Mouse (Mus musculus): ENCODE measurements around the gene Iars. TPM values are rescaled to one million over a fixed set of nuclear protein-coding genes. Genes with fewer than 3 reads are reported as not detected.

Iars gene
- total RNA-seq (2021), result 10 to 100 TPM; 65.1 to 82.4 TPM
- long read RNA-seq, experiment 1, full-length matches to known transcripts, result 9 of 12 reads
- long read RNA-seq, experiment 1, partial matches to known transcripts, result 2 of 12 reads
- long read RNA-seq, experiment 1, other reads (novel, unspliced or antisense), result 1 of 12 reads
- long read RNA-seq, experiment 2, full-length matches to known transcripts, result 18 of 39 reads
- long read RNA-seq, experiment 2, partial matches to known transcripts, result 16 of 39 reads
- long read RNA-seq, experiment 2, other reads (novel, unspliced or antisense), result 5 of 39 reads

DNA sequence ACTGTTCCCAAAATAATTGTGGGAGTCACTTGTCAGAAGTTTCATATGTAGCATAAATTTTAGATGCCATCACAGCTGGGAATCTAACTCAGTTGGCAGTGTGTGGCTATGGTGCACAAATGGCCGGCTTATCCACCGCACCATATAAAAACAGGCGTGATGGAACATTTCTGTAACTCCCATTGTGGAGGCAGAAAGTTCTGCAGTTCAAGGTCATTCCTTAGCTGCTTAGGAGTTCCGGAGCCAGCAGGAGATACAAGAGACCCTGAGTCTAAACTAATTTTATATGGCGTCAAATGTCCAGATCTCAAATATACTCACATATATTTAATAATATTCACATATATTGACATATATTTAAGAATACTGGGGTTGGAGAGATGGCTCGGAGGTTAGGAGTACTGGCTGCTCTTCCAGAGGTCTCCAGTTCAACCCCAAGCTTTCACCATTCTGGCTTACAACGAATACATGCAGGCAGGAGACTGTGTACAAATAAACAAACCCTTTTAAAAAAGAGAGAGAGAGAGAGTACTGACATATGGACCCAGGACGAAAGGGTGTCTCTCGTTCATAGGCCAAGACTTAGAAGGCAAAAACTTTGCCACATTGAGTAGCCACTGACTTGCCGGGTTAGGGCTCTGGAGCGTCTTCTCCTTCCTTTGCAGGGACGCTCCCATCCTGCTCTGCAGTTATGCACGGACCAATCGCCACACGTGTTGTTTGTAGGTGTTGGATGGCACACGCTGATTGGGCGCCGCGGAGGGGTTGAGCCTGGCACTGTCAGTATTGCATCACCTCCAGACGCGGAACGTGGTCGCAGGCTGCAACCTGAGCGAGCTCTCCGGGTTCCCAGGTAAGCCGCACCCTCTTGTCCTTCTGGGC, at the start of gene Iars:
Iars (plus strand) TSS at position 750 of the 882 bp plus-strand sequence.
- peak; percentile 95 to 97 for DNase-seq (ENCODE audit: low spot score in 2 of 2)

DNA sequence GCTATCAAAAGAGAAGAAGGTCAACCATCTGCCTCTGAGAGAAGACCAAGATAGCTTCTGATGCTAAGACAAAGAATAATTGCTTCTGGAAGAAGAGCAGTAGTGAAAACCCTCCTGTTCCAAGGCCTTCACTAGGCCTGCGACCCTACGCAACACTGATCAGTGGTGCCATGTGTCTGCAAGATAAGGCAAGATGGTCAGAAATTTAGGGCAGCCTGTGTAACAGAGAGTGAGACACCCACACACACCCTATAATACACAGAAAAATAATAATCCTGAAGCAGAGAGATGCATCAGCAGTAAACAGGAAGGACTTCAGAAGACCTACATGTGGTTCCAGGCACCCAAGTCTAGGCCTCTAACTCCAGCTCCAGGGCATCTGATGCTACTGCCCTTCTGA, 41.9 kb upstream of the Iars start:
- DNase-seq (ENCODE audit: low spot score in 2 of 2), result no peak

DNA sequence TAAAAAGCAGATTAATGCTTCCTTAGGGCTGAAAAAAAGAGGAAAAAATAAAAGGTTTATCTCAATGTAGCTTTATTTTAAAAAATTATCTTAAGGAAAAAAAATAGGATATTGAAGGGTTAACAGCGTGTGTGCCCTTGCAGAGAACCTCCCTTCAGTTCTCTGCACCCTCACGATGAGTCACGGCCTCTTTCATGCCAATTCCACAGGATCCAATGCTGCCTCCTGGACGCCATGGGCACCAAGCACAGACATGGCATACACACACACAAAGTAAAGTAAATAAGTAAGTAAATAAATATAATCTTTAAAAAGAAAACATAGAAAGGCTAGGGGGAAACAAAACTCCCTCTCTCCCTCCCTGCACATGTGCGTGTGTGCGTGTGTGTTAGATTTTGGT, 39.2 kb upstream of the Iars start:
- DNase-seq (ENCODE audit: low spot score in 2 of 2), result no peak

DNA sequence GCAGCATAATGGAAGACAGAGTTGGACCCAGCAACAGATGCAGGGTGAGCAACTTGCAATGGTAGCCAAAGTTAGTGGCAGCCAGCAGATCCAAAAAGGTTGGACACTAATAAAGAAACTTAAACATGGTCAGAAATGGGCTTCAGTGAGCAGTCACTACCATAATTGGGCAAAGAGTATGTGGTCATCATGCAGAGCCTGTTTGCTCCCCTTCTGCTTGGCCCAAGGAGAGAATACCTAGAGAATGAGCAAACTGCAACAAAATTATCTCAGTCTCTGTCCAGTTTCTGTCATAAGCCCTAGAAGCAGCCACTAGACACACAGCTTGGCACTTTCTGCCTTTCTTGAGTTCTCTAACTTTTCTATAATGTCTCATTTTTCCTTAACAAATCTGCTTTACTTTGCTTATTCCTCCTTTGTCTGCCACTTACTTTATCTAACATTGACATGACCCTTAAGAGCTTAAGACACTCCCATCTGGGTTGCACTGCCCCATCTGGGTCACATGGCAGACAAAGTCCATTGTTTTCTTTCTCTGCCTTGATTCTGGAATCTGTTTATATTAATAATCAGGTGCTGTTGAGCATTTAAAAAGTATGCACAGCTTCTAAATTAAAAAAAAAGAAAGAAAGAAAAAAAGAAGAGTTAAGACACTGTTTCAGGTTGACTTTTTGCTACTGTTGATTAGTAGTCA, 38.1 kb upstream of the Iars start:
- DNase-seq (ENCODE audit: low spot score in 2 of 2), result no peak

DNA sequence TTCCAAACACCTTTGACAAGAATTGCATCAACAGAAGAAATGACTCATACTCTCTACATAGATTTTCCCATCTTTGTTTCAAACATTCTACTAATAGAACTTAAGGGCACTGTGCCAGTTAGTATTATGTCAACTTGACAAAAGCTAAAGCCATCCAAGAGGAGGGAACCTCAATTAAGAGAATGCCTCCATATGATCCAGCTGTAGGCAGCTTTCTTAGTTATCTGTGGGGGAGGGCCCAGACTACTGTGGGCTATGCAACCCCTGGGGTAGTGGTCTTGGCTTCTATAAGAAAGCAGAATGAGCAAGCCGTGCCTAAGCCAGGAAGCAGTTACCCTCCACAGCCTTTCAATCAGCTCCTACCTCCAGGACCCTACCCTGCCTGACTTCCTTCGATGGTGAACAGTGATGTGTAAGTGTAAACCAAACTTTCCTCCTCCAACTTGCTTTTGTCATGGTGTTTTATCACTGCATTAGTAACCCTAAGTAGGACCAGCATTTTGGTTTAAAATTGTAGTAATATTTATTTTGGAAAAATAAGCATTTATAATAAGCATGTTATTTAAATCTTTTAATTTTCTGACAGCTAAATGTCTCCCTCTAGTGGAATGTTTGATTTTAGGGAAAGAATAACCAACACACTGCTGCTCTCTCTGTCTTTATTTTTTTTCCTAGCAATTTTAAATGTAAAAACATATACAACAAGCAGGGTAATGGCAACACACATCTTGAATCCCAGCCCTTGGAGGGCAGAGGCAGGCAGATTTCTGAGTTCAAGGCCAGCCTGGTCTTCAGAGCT, 37.0 kb upstream of the Iars start:
- no peak for DNase-seq (ENCODE audit: low spot score in 2 of 2)

DNA sequence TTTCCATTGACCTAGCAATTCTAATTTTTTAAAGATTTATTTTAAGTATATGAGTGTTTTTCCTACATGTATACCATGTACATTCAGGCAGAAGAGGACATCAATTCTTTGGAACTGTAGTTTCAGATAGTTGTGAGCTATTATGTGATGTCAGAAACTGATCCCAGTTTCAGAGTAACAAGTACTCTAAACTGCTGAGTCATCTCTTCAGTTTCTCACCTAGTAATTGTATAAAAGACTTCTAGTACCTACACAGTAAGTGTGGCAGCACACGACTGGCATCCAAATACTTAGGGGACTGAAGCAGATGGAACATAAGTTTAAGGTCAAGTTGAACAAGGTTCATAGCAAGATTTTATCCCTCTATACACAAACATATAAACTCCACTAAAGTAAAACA, 35.9 kb upstream of the Iars start:
- no peak for DNase-seq (ENCODE audit: low spot score in 2 of 2)

DNA sequence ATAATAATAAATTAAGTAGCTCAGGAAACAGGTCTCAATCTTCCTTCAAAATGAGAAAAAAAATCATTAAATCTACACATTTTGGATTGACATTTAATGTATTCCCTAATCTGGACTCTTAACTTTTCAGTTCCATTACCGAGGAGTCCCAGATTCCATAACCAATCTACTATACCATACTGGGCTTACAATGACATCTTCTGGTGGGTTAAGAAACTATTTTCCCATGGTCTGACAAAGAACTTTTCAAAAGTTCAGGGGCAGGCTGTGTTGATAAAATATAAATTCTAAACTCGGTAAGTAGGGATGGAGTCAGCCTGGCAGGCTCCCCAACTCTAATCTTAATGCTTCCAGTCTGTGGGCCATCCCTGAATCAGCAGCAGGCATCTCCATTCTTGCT, 30.8 kb upstream of the Iars start:
- no peak for DNase-seq (ENCODE audit: low spot score in 2 of 2)

DNA sequence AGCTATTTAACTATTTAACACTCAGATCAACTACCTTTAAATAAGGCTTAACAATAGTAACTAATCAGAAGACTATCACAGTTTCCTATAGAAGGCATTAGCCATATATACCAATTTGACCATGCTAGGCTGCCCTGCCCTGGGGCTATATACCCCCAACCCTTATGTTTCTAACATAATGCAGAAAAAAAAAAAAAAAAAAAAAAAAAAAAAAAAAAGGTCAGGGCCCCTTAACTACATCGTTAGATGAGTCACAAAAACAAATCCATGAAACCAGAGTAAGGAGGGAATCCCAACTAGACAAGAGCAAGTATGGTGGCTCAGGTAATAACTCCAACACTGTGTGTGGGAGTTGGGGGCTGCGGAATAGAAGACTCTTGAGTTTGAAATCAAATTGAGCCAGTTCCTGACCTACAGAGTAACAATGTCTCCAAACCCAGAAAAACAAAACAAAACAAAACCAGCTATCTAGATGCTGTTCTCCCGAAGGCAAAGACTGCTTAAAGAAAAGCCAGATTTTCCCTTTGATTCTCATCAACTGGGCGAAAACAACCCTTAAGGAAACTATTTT, 30.0 kb upstream of the Iars start:
- no peak for DNase-seq (ENCODE audit: low spot score in 2 of 2)

DNA sequence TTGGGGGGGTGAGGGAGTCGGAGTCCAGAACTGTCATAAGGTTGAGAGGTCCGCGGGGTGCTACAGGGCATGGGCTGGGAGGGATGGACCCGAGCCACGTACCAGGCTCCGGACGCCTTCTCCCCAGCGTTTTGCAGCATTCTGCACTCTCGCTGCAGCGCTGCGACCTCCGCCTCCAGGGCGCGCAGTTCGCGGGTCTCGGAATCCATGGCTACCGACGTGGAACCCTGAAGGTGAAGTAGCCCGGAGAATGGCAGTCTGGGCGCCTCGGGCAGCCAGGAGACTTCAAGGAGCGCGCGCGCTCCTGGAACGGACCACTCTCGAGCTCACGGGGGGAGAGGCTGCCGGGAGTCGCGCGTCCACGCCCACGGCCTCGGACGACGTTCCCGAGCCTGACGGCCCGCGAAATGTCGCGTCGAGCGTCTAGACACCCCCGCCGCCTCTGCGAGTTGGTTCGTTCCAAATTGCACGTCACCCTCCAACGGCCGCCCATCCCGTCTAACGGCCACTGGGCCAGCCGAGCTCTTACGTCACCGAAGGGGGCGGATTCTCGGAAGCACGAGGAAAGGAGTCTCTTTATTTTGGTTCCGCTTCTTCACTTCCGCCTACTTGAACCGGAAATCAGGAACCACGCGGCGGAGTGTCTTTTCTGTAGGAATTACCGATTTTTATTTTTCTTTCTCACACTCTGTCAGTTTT, 29.3 kb upstream of the Iars start, which contains the start of the genes Cenpp and Nol8:
Cenpp (minus strand) TSS at position 305 of the 699 bp plus-strand sequence.
Nol8 (plus strand) TSS at position 598 of the 699 bp plus-strand sequence.
- DNase-seq (ENCODE audit: low spot score in 2 of 2), result peak; percentile 94 to 98

DNA sequence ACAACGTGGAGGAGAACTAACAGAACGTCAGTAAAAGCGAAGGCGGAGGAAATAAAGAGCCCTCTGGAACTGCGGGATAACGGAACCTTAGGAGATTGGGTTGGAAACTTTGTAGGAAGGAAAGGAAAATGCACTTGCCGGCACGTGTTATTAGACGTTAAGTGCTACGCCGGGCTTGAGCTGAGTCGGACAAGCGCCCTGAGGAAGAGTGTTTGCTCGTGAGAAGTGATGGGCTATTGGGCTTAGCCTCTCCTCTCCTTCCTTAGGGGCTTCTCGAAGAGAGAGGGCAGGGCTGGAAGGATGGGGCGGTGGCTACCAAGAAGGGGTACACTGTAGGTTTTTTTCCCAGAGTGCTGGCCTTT, 28.7 kb upstream of the Iars start:
- peak; percentile 6 to 18 for DNase-seq (ENCODE audit: low spot score in 2 of 2)

DNA sequence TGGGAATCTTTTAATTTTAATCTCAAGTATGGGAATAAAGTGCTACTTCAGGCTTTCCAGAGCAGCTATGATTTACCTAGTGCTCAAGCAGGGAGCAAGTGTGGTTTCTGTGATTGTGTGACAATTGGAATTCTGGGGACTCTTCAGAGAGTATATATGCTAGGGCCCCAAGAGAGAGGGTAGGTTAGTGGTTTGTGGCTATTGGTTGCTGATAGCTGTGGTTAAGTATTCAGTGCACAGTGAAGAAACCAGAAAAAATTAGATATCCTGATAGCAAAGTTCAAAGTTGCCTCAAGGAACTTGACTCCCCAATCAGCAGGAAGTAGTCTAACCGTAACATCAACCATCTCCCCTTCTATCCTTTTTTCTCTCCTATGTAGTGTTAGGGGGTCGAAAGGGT, 4.1 kb upstream of the Iars start:
- no peak for DNase-seq (ENCODE audit: low spot score in 2 of 2)

DNA sequence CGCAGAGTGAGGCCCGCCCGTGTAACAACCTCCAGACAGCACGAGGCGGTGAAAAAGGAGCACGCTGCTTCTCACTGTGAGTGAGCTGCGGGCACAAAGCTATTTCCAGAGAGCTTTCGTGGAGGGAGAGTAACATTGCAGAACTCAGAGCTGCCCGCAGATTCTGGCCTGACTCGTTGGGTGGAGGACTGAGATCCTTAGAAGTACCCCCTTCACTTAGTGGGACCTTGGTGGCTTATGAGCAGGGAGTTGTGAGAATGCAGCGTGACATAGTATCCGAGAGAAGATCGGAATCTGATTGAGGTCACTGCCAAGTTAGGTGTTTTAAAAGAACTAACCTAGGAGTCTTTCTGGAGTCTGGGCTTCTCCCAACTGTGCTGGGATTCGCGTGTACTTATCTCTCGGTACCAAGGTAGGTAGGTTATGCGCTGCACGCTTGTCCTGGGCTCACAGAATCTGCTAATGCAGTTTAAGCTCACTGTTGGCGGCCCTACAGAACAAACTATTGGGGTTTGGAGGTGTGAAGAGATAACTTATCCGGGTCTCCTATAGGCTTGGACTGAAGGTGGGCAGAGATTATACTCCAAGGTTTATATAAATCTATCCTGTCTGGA, 440 bp downstream of the Iars start:
- no peak for DNase-seq (ENCODE audit: low spot score in 2 of 2)

DNA sequence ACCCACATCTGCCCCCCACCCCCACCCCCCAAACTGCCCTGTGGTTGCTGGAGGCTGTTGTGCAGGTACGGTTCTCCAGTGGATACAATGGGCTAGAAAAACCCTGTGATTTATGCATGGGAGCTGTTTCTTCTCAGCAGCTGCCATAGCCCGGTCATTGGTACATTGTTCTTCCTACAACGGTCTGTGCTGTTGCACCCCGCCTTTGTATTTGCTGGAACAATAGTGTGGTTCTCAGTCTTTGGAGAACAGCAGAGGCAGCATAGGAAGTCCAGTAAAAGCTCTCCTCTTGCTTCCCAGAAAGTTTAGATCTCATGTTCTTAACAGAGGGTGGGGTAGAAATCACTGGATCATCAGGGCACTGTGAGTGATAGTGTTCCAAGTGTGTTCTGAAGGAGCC, 2.4 kb downstream of the Iars start:
- no peak for DNase-seq (ENCODE audit: low spot score in 2 of 2)

DNA sequence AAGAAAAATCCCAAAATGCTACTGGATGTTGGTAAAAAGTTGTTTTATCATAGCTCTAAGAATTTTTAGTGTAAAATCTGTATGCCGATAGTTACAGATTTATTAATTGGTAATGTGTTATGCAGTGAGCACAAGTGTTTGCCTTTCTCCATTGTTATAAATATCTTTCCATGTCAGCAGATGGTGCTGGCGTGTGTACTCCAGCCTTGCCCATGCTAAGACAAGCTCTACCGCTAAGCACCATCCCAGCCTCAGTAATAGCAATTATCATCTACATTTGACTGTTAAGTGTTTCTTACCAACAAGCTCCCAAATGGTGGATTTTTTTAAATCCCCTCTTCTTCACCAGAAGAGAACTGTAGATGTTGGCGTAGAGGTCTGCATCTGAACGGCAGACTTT, 9.2 kb downstream of the Iars start:
- DNase-seq (ENCODE audit: low spot score in 2 of 2), result no peak

DNA sequence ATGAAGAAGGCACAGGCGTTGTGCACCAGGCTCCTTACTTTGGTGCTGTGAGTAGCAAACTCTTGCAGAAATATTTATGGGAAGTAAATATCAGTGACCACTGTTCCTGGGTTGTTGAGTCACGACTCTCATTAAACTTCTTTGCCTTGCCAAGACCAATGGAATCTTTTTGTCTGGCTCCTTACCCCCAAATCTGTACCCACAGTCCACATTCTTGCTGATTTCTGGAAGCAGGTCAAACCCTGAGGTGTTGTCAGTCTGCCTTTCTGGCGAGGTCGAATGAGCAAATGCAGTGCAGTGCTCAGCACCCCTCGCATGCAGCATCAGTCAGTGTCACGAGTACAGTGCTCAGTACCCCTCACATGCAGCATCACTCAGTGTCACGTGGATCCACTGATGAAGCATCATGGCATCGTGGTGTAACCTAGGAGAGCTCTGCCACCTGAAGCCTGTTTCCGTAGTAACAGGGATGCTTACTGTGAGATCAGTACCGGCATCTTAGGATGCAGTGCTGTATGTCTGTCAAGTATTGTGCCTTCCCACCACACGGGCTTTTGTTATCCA, 21.4 kb downstream of the Iars start:
- no peak for DNase-seq (ENCODE audit: low spot score in 2 of 2)

DNA sequence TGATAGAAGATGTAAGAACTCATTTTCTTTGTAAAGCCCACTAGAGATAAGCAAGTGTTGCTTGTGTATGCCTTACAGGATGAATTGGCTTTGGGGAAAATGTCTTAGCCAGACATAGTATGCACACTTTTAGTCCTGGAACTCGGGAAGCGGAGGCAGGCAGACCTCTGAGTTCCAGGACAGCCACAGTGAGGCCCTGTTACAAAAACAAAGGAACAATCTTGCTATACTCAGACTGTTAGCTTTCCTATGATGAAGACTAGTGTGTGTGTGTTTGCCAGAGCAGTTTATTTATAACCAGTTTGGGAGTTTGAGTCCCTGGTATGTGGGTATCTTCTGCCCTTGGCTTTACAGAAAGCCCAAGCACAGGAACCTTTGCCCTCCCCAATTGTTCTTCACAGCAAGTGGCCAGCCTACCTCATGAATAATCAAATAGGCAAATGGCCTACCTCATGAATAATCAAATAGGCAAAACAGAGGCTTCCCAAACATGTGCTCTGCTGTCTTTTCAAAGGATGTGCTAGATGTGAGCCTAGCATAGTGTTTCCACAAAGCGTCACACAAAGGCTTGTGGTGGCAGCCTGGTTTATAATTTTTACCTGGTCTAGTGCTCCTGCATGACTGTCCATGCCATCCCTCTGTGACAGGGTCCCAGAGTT, 24.3 kb downstream of the Iars start:
- DNase-seq (ENCODE audit: low spot score in 2 of 2), result no peak

DNA sequence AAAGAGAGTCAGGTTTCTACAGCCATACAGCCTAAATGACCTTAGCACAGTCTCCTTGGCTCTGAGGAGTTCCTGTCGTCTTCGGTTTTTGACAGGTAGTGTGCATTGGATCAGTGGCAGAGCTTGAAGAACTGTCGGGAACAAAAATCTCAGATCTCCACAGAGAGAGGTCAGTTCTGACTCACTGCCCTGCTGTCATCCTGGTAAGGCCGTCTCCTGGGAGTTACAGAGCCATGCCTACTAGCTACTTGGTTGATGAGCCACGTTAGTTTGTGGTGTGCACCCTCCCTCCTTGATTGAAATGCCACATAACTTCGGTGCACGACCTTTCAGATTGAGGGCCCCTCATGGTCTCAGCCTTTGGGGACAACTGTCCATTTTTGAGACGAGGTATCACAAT, 26.4 kb downstream of the Iars start:
- no peak for DNase-seq (ENCODE audit: low spot score in 2 of 2)

DNA sequence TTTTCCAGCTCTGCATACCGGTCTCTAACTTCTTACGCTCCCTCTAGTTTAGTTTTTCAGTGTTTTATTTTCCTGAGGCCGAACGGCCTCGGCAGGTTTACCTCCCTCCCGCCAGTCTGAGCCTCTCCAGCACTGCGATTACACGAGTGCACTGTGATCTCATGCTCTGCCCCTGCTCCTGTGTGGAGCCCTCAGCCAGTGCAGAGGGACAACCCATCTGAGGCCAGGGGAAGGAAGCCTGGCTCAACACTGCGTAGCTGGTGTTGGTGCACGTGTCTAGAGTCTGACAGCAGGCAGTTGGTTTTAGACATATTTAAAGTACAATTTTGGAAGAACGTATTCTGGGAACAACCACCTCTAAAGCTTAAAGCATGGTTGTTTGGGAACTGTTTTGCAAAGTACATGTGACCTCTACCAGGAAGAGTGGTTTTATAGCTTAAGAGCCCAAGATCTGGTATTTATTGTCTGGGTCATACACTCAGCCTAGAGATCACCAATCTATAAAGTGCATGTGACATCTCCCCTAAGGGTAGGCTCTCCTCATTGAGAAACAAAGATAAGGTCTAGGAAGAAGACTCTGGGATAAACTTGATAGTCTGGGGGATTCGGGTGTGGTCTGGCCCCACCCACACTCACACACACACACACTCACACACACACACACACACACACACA, 30.3 kb downstream of the Iars start:
- DNase-seq (ENCODE audit: low spot score in 2 of 2), result no peak
